Mouse (Mus musculus): ENCODE data around the gene Rhcg. TPM values are rescaled to one million over a fixed set of nuclear protein-coding genes. Genes with fewer than 3 reads are reported as not detected.
A peak's percentile ranks its signal among the peaks of the same experiment; 100 is the strongest.

The Rhcg gene
- polyA plus RNA-seq, 1 experiment = not detected

DNA sequence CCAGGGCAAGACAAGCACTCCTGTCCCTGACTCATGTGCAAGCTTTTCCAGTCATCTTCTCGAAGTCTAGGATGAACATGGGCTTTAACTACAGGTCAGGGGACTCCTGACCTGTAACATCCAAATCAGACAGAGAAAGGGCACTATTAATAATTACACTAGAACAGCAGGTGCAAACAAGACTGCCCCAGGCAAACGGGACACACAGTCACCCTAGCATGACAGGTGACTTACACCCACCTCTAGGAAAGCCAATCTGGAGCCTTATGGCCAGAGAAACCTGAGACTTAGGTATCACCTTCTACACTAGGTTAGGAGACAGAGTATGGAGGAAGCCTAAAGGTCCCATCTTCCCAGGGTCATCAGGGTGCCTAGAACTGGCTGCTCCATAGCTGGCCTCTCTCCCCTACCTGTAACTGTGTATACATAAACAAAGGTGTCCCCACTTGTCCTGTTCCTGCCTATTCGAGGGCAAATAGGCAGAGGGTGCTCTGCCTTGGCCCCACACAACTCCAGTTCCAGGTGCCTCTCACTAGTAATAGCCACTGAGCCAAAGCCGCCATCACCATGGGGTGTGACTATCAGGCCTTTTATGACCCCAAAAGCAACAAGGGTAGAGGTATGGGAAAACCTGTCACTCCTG is 10.9 kb upstream of the Rhcg start:
- TF ChIP-seq USF1 (IDR thresholded peaks at IDR 0.05; ENCODE audit: low read depth) (no peak), CTCF (IDR thresholded peaks at IDR 0.05; ENCODE audit: control insufficient read depth, insufficient read depth, insufficient read length) (no peak), FOSL1 (IDR thresholded peaks at IDR 0.05; ENCODE audit: insufficient read depth, low read length, poor library complexity, severe bottlenecking) (no peak), CEBPB (IDR thresholded peaks at IDR 0.05; ENCODE audit: low read depth) (no peak)
- peaks cover 36% of the 10 kb centered on the region for H3K27me3 ChIP-seq (ENCODE audit: control insufficient read depth, insufficient read depth, insufficient read length)
- no peak overlapping the region for H3ac ChIP-seq (ENCODE audit: control insufficient read depth, insufficient read length, low read depth)
- no peaks in the 10 kb centered on the region for H3K36me3 ChIP-seq (ENCODE audit: control insufficient read depth, insufficient read depth)
- H3K79me2 ChIP-seq (ENCODE audit: control insufficient read depth, insufficient read depth) = no peaks in the 10 kb centered on the region
- H3K79me3 ChIP-seq (ENCODE audit: low read depth) = no peaks in the 10 kb centered on the region
- no peak overlapping the region for H3K4me3 ChIP-seq (ENCODE audit: insufficient read depth, poor library complexity, severe bottlenecking)

DNA sequence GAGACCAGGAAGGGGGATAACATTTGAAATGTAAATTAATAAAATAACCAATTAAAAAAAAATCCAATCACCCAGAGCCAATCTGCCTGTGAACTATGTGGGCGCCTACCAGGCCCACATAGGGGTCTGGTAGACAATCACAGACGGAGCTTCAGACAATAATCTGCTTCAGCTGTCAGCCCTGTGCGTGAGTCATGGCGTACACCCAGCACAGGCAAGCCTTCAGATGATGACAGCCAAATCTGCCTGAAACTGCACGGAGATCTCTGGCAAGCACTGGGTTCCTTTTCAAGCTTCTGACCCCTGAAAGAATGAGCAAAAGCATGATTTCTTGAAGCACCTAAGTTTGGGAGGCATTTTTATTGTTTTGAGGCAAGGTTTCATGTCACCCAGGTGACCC is 8.7 kb upstream of the Rhcg start:
- Histone ChIP-seq H3K36me3 (ENCODE audit: control insufficient read depth, insufficient read depth) (no peaks in the 10 kb centered on the region), H3ac (ENCODE audit: control insufficient read depth, insufficient read length, low read depth) (no peak overlapping the region), H3K79me3 (ENCODE audit: low read depth) (no peaks in the 10 kb centered on the region), H3K4me3 (ENCODE audit: insufficient read depth, poor library complexity, severe bottlenecking) (no peak overlapping the region), H3K79me2 (ENCODE audit: control insufficient read depth, insufficient read depth) (no peaks in the 10 kb centered on the region), H3K27me3 (ENCODE audit: control insufficient read depth, insufficient read depth, insufficient read length) (peaks cover 34% of the 10 kb centered on the region)
- TF ChIP-seq MYOD1 (IDR thresholded peaks at IDR 0.05; ENCODE audit: control insufficient read depth, insufficient read length, low read depth) (peak; percentile 39), CTCF (IDR thresholded peaks at IDR 0.05; ENCODE audit: control insufficient read depth, insufficient read depth, insufficient read length) (no peak), USF1 (IDR thresholded peaks at IDR 0.05; ENCODE audit: low read depth) (no peak), CEBPB (IDR thresholded peaks at IDR 0.05; ENCODE audit: low read depth) (no peak)

- Histone ChIP-seq H3K4me3 (ENCODE audit: insufficient read depth, poor library complexity, severe bottlenecking) (no peak overlapping the region), H3K79me3 (ENCODE audit: low read depth) (no peaks in the 10 kb centered on the region), H3K79me2 (ENCODE audit: control insufficient read depth, insufficient read depth) (no peaks in the 10 kb centered on the region), H3K27me3 (ENCODE audit: control insufficient read depth, insufficient read depth, insufficient read length) (peaks cover 34% of the 10 kb centered on the region), H3ac (ENCODE audit: control insufficient read depth, insufficient read length, low read depth) (no peak overlapping the region), H3K36me3 (ENCODE audit: control insufficient read depth, insufficient read depth) (no peaks in the 10 kb centered on the region)
- TF ChIP-seq MYOD1 (IDR thresholded peaks at IDR 0.05; ENCODE audit: control insufficient read depth, insufficient read length, low read depth) (no peak), USF1 (IDR thresholded peaks at IDR 0.05; ENCODE audit: low read depth) (no peak), MYOG (IDR thresholded peaks at IDR 0.05; ENCODE audit: control insufficient read depth, extremely low read depth, insufficient read length) (no peak), CEBPB (IDR thresholded peaks at IDR 0.05; ENCODE audit: low read depth) (no peak), FOSL1 (IDR thresholded peaks at IDR 0.05; ENCODE audit: insufficient read depth, low read length, poor library complexity, severe bottlenecking) (no peak), CTCF (IDR thresholded peaks at IDR 0.05; ENCODE audit: control insufficient read depth, insufficient read depth, insufficient read length) (no peak), MAX (IDR thresholded peaks at IDR 0.05) (no peak)
These were observed 5.6 kb upstream of the Rhcg start for GRCm38 (mm10) chr7:79623086-79623485.

DNA sequence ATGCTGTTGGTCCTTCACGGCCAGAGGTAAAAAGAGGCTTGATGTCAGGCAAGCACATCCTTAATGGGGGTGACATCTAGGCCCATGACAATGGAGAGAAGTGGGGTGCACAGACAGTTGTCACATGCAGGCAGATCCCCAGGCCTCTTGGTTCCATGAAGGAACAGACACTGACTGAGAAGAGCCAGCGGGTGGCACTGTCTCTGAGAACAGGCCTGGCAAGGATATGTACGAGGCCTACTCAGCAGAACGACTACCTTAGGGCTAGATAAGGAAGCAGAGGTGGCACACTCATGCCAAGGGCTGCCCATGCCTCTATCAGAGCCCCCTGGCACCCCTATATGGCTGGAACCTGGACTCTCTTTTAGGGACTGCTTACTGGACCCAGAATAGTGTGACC is 2.0 kb upstream of the Rhcg start:
- H3K27me3 ChIP-seq (ENCODE audit: control insufficient read depth, insufficient read depth, insufficient read length) = peaks cover 50% of the 10 kb centered on the region
- no peaks in the 10 kb centered on the region for H3K36me3 ChIP-seq (ENCODE audit: control insufficient read depth, insufficient read depth)
- H3ac ChIP-seq (ENCODE audit: control insufficient read depth, insufficient read length, low read depth) = no peak overlapping the region
- no peak overlapping the region for H3K4me3 ChIP-seq (ENCODE audit: insufficient read depth, poor library complexity, severe bottlenecking)
- H3K79me2 ChIP-seq (ENCODE audit: control insufficient read depth, insufficient read depth) = no peaks in the 10 kb centered on the region
- H3K79me3 ChIP-seq (ENCODE audit: low read depth) = no peaks in the 10 kb centered on the region
- TF ChIP-seq CEBPB (IDR thresholded peaks at IDR 0.05; ENCODE audit: low read depth) (no peak), CTCF (IDR thresholded peaks at IDR 0.05; ENCODE audit: control insufficient read depth, insufficient read depth, insufficient read length) (no peak), USF1 (IDR thresholded peaks at IDR 0.05; ENCODE audit: low read depth) (no peak), FOSL1 (IDR thresholded peaks at IDR 0.05; ENCODE audit: insufficient read depth, low read length, poor library complexity, severe bottlenecking) (no peak), MYOG (IDR thresholded peaks at IDR 0.05; ENCODE audit: control insufficient read depth, extremely low read depth, insufficient read length) (no peak), MYOD1 (IDR thresholded peaks at IDR 0.05; ENCODE audit: control insufficient read depth, insufficient read length, low read depth) (no peak), MAX (IDR thresholded peaks at IDR 0.05) (no peak)

- no peak for TF ChIP-seq MYOG (IDR thresholded peaks at IDR 0.05; ENCODE audit: control insufficient read depth, extremely low read depth, insufficient read length)
- TF ChIP-seq MYOD1 (IDR thresholded peaks at IDR 0.05; ENCODE audit: control insufficient read depth, insufficient read length, low read depth) = no peak
- no peak for TF ChIP-seq FOSL1 (IDR thresholded peaks at IDR 0.05; ENCODE audit: insufficient read depth, low read length, poor library complexity, severe bottlenecking)
- no peak for TF ChIP-seq USF1 (IDR thresholded peaks at IDR 0.05; ENCODE audit: low read depth)
- H3K27me3 ChIP-seq (ENCODE audit: control insufficient read depth, insufficient read depth, insufficient read length) = peaks cover 67% of the 10 kb centered on the region
- H3K36me3 ChIP-seq (ENCODE audit: control insufficient read depth, insufficient read depth) = no peaks in the 10 kb centered on the region
- no peaks in the 10 kb centered on the region for H3K79me2 ChIP-seq (ENCODE audit: control insufficient read depth, insufficient read depth)
- H3K79me3 ChIP-seq (ENCODE audit: low read depth) = no peaks in the 10 kb centered on the region
- H3ac ChIP-seq (ENCODE audit: control insufficient read depth, insufficient read length, low read depth) = no peak overlapping the region
- H3K4me3 ChIP-seq (ENCODE audit: insufficient read depth, poor library complexity, severe bottlenecking) = no peak overlapping the region
These were observed 1.5 kb downstream of the Rhcg start for GRCm38 (mm10) chr7:79615941-79616340.

DNA sequence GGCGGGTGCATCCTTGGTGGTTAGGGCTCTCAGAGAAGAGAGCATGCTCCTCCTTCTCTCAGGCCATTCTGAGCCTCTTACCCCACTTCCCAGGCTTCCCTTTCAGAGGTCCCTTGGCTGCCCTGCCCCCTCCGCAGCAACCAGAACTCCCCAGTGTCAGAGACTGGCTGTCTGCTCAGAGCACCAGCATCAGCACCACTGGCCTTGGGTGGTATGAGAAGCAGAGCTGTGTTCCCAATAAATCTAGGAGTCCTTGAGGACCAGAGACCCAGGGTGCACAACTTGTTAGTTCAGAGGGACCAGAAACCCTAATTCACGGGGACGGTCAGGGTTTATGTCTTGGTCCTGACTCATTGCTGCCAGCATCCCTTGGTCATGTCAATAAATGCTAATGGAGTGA is 2.4 kb downstream of the Rhcg start:
- Histone ChIP-seq H3K79me2 (ENCODE audit: control insufficient read depth, insufficient read depth) (no peaks in the 10 kb centered on the region), H3ac (ENCODE audit: control insufficient read depth, insufficient read length, low read depth) (no peak overlapping the region), H3K27me3 (ENCODE audit: control insufficient read depth, insufficient read depth, insufficient read length) (peaks cover 75% of the 10 kb centered on the region), H3K36me3 (ENCODE audit: control insufficient read depth, insufficient read depth) (no peaks in the 10 kb centered on the region), H3K4me3 (ENCODE audit: insufficient read depth, poor library complexity, severe bottlenecking) (no peak overlapping the region), H3K79me3 (ENCODE audit: low read depth) (no peaks in the 10 kb centered on the region)
- TF ChIP-seq USF1 (IDR thresholded peaks at IDR 0.05; ENCODE audit: low read depth) = no peak
- TF ChIP-seq CEBPB (IDR thresholded peaks at IDR 0.05; ENCODE audit: low read depth) = no peak
- TF ChIP-seq MYOD1 (IDR thresholded peaks at IDR 0.05; ENCODE audit: control insufficient read depth, insufficient read length, low read depth) = no peak
- no peak for TF ChIP-seq MYOG (IDR thresholded peaks at IDR 0.05; ENCODE audit: control insufficient read depth, extremely low read depth, insufficient read length)
- TF ChIP-seq FOSL1 (IDR thresholded peaks at IDR 0.05; ENCODE audit: insufficient read depth, low read length, poor library complexity, severe bottlenecking) = no peak
- no peak for TF ChIP-seq MAX (IDR thresholded peaks at IDR 0.05)
- no peak for TF ChIP-seq CTCF (IDR thresholded peaks at IDR 0.05; ENCODE audit: control insufficient read depth, insufficient read depth, insufficient read length)

Data from C2C12 (cell line).